Mouse (Mus musculus) embryonic facial prominence, embryonic 11.5 days (tissue): Measurements from ENCODE around the gene Vmn1r17. TPM values are rescaled to one million over a fixed set of nuclear protein-coding genes. Genes with fewer than 3 reads are reported as not detected.
"Not testable (repeated sequence)": the region's sequence is repeated elsewhere in the genome, so short reads cannot be mapped to it uniquely, and the experiment has no call there.

ENCODE experiments used
- ATAC-seq: fragments of 200-750 bp; cut with Nextera tagmentation; replicated peaks from 2 replicates; pipeline ENCODE4 v1.8.0; 2017; ENCODE audit warnings: low read depth; ENCODE audit not compliant: insufficient number of reproducible peaks, low FRiP score, low TSS enrichment
- DNase-seq: peaks from one replicate; pipeline ENCODE4 v3.0.0-alpha.2; 2015; ENCODE audit warnings: low spot score
- H3K27ac ChIP-seq: fragments of 300-500 bp; sonication (generic); replicated peaks from 2 replicates; pipeline ENCODE4 v1.5.1; 2014; ENCODE audit warnings: mild to moderate bottlenecking, low read depth, low read length, control low read depth
- H3K27me3 ChIP-seq: fragments of 300-500 bp; sonication (generic); 2 replicates; pipeline ENCODE4 v1.6.1; 2014; ENCODE audit warnings: mild to moderate bottlenecking, low read length, moderate library complexity, mixed read lengths; ENCODE audit not compliant: control insufficient read depth, insufficient read depth
- H3K36me3 ChIP-seq: fragments of 300-500 bp; sonication (generic); replicated peaks from 2 replicates; pipeline ENCODE4 v1.6.1; 2014; ENCODE audit warnings: low read depth, mild to moderate bottlenecking, low read length, moderate library complexity, mixed read lengths; ENCODE audit not compliant: control insufficient read depth, insufficient read depth
- H3K4me1 ChIP-seq: fragments of 300-500 bp; sonication (generic); 2 replicates; pipeline ENCODE4 v1.6.1; 2014; ENCODE audit warnings: low read length, mixed read lengths; ENCODE audit not compliant: control insufficient read depth, insufficient read depth
- H3K4me2 ChIP-seq: fragments of 300-500 bp; sonication (generic); 2 replicates; pipeline ENCODE4 v1.6.1; 2014; ENCODE audit warnings: low read depth, mild to moderate bottlenecking, control low read depth, low read length, moderate library complexity
- H3K4me3 ChIP-seq: fragments of 300-500 bp; sonication (generic); 2 replicates; pipeline ENCODE4 v1.5.1; 2014; ENCODE audit warnings: low read depth, low read length, control low read depth
- H3K9ac ChIP-seq: fragments of 300-500 bp; sonication (generic); replicated peaks from 2 replicates; pipeline ENCODE4 v1.6.1; 2014; ENCODE audit warnings: mild to moderate bottlenecking, control low read depth, low read length
- H3K9me3 ChIP-seq: fragments of 300-500 bp; sonication (generic); replicated peaks from 2 replicates; pipeline ENCODE4 v1.6.1; 2016; ENCODE audit warnings: mild to moderate bottlenecking, low read length, inconsistent platforms, mixed read lengths; ENCODE audit not compliant: control insufficient read depth
- WGBS: fragments of 180-500 bp; shearing (Covaris S2); extraction: QIAGEN DNeasy Blood & Tissue Kit; methylation state at CpG from one replicate; pipeline ENCODE4 v1.1.7; 2014; 5-methylcytosine and 5-hydroxymethylcytosine counted together
- polyA plus RNA-seq: library from polyadenylated mRNA; unstranded; fragments of >200 nt; fragmentation: Nextera tagmentation; extraction: Ambion mirVana; gene quantifications from 2 replicates; pipeline ENCODE4 v1.2.1, GENCODE M21; 2014

Vmn1r17 gene
- polyA plus RNA-seq: not detected in 2 replicates

DNA sequence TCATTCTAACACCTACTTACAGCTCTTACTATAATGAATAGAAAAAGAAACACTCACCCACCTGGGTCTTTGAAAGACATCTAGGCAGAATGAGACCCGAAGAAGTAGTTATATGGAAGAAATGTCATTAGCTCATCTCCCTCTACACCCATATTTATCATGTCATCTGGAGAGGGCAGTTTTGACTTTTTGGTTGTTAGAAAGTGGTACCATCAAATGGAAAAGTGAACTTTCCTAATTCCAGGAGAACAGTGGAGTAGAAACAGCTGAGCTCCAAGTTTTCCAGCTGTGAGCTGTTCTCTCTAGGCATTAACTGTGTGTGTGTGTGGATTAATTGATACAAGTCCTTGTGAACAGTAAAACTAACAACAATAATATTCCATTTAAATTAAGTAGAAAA, at the start of gene Vmn1r17:
Vmn1r17 (minus strand) TSS at position 101 of the 400 bp plus-strand sequence.
- H3K27me3 ChIP-seq: no peaks in the 10 kb centered on the region

DNA sequence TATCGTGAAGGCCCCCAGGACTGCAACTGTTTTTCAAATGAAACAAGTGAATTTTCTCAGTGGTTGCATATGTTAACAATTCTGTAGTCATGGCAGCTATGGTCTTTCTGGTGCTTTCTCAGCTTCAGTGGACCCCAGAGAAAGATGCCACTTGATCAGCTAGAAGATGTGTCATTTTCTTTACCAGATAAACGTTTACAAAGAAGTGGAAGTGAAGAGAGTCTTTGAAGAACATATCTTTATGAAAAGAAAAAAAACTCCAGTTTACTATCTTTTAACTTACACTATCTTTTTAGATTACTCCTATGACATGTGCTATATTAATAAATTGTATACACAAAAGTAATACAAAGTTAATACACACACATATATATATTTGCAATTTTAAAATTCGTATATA, 40.0 kb upstream of the Vmn1r17 start, which contains the start of gene Vmn1r19:
Vmn1r19 (plus strand) TSS at position 301 of the 400 bp plus-strand sequence.
- not testable (repeated sequence) for H3K4me1 ChIP-seq, H3K9ac ChIP-seq

More for the DNA sequence above, at the start of gene Vmn1r17:
- no peak within 1 kb of the TSS for H3K27ac ChIP-seq
- H3K4me2 ChIP-seq: no peak within 1 kb of the TSS
- DNase-seq (no peak), ATAC-seq (no peak)
- H3K4me3 ChIP-seq: no peak within 1 kb of the TSS
- no peaks in the 10 kb centered on the region for H3K9me3 ChIP-seq
- no peak within 1 kb of the TSS for H3K9ac ChIP-seq
- H3K4me1 ChIP-seq: no peaks in the 10 kb centered on the region
- 89% methylated on average over 1 of the region's 1 CpGs for WGBS
- H3K36me3 ChIP-seq: no peaks in the 10 kb centered on the region

DNA sequence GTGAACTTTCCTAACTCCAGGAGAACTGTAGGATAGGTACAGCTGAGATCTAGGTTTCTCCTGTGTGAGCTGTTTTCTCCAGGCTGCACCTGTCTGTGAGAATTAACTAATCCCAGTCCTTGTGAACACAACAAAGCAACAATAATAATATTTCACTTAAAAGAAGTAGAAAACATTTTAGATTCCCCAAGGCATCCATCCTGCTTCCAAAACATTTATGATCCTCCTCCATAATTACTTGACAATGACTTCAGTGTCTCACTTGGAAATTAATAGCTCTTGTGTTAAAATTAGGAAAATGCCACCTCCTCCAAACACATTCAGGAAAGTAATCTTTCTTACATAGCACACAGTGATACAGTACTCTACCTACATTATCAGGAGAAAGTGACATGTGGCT, 32.2 kb upstream of the Vmn1r17 start, which contains the start of gene Vmn1r18:
Vmn1r18 (minus strand) TSS at position 101 of the 400 bp plus-strand sequence.
- Histone ChIP-seq H3K9me3 (no peaks in the 10 kb centered on the region), H3K27ac (no peak within 1 kb of the TSS), H3K4me3 (no peak within 1 kb of the TSS)

More for the DNA sequence above, 40.0 kb upstream of the Vmn1r17 start, which contains the start of gene Vmn1r19:
- H3K9me3 ChIP-seq, H3K4me2 ChIP-seq, ATAC-seq, DNase-seq, H3K4me3 ChIP-seq, H3K27me3 ChIP-seq, H3K36me3 ChIP-seq, H3K27ac ChIP-seq: not testable (repeated sequence)
- 69% methylated on average over 3 of the region's 3 CpGs for WGBS

DNA sequence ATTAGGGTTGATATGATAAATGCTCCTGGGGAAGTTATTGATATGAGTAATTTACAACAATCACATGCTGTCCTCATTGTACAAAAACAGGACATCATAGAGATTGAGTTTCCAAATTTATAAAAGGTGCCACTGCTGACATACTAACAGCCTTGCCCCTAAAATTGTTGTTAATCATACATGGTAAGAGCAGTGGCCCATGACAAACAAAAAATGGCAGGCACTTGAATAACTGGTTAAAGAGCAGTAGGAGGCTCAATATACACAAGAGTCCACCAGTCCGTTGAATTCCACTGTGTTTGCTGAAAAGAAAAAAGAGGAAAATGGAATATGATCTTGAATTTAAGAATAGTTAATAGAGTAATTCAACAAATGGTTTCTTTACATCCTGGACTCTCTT, 4.0 kb upstream of the Vmn1r17 start:
- H3K27me3 ChIP-seq: no peaks in the 10 kb centered on the region
- no peak overlapping the region for H3K4me3 ChIP-seq
- ATAC-seq (no peak), DNase-seq (no peak)
- H3K4me1 ChIP-seq: no peaks in the 10 kb centered on the region
- no peaks in the 10 kb centered on the region for H3K36me3 ChIP-seq
- WGBS: 75% methylated on average over 1 of the region's 1 CpGs
- no peak overlapping the region for H3K4me2 ChIP-seq
- no peak overlapping the region for H3K9ac ChIP-seq
- no peaks in the 10 kb centered on the region for H3K9me3 ChIP-seq
- no peak overlapping the region for H3K27ac ChIP-seq

More for the DNA sequence above, 32.2 kb upstream of the Vmn1r17 start, which contains the start of gene Vmn1r18:
- ATAC-seq: no peak
- H3K4me2 ChIP-seq: no peak within 1 kb of the TSS
- H3K27me3 ChIP-seq: no peaks in the 10 kb centered on the region
- H3K9ac ChIP-seq: no peak within 1 kb of the TSS
- H3K36me3 ChIP-seq: no peaks in the 10 kb centered on the region
- no peaks in the 10 kb centered on the region for H3K4me1 ChIP-seq
- no peak for DNase-seq

DNA sequence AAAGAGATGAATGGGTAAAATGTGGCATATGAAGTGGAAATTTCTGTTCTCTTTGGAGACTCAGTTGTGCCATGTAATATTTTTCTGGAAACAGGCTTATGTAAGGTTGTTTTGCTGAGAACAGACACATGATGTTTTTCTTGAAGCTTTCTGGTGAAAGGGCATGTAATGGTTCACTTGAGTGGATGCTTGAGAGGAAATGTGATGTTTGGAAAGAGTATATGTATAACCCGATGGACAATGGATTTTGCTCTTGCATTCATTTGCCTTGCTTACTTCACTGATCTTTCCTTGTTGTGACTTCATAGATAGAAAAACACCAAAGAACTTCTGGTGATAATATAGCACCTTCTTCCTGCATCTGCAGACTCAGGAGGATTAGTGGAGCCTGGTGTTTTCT, 2.3 kb upstream of the Vmn1r17 start:
- not testable (repeated sequence) for DNase-seq, H3K4me3 ChIP-seq, H3K9ac ChIP-seq, H3K9me3 ChIP-seq, H3K36me3 ChIP-seq, H3K4me2 ChIP-seq, H3K4me1 ChIP-seq, H3K27me3 ChIP-seq, H3K27ac ChIP-seq, ATAC-seq
- 96% methylated on average over 1 of the region's 1 CpGs for WGBS

DNA sequence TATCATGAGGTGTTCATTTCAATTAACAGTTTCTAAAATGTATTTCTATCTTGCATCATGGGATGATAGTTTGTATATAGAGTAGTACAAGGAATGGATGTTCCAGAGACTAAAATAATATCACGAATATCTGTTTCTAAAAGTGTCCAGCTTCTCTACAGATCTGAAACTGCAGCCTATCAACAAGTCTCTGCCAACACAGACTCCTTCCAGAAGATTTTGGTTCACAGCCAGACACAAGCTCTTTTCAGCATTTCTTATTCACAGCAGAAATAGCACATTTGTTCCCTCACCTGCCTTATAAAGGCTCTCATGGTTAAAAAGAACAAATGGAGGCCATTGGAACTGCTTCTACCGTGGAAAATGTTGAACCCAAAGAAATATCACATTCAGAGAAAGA, 6.7 kb downstream of the Vmn1r17 start:
- Histone ChIP-seq H3K4me1 (no peaks in the 10 kb centered on the region), H3K27ac (no peak overlapping the region), H3K27me3 (no peaks in the 10 kb centered on the region), H3K9ac (no peak overlapping the region), H3K4me2 (no peak overlapping the region), H3K36me3 (no peaks in the 10 kb centered on the region), H3K4me3 (no peak overlapping the region), H3K9me3 (no peaks in the 10 kb centered on the region)
- no peak for DNase-seq
- ATAC-seq: no peak
- WGBS: 79% methylated on average over 2 of the region's 2 CpGs

DNA sequence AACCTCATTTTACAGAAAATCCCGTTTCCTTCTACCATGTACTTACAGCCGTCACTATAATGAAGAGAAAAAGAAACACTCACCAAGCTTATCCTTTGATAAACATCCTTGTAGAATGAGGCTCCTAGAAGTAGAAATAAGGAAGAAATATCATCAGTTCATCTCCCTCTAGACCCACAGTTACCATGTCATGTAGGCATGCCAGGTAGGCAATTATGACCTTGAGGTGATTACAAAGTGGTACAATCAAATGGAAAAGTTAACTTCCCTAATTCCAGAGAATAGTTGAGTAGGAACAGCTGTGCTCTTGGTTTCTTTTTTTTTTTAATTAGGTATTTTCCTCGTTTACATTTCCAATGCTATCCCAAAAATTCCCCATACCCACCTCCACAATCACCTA, 34.1 kb downstream of the Vmn1r17 start, which contains the start of gene Vmn1r16:
Vmn1r16 (minus strand) TSS at position 101 of the 400 bp plus-strand sequence.
- Histone ChIP-seq H3K27me3 (no peaks in the 10 kb centered on the region), H3K36me3 (no peaks in the 10 kb centered on the region), H3K9me3 (no peaks in the 10 kb centered on the region), H3K4me3 (no peak within 1 kb of the TSS), H3K9ac (no peak within 1 kb of the TSS), H3K4me2 (no peak within 1 kb of the TSS), H3K4me1 (no peaks in the 10 kb centered on the region), H3K27ac (no peak within 1 kb of the TSS)
- WGBS: 81% methylated on average over 3 of the region's 3 CpGs
- ATAC-seq (no peak), DNase-seq (no peak)

DNA sequence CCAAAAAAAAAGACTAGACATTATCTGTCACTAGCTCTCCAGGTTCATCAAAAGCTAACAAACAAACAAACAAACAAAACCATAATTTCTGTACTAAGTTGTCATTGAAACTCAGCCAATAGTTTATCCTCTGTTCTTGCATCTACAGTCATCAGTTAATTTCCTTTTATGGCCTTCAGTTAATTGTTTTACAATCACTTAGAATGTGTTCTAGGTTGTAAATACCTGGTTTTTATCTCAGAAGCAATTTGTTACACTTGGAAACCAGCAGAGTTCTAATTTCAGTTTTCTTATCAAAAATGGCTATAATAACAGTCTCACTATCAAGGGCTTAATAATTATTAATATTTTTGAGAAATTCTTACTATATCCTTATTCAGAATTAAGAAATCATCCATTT, 37.4 kb downstream of the Vmn1r17 start:
- ATAC-seq: no peak
- Histone ChIP-seq H3K4me1 (no peaks in the 10 kb centered on the region), H3K36me3 (no peaks in the 10 kb centered on the region), H3K4me3 (no peak overlapping the region), H3K4me2 (no peak overlapping the region), H3K9ac (no peak overlapping the region), H3K9me3 (no peaks in the 10 kb centered on the region), H3K27ac (no peak overlapping the region), H3K27me3 (no peaks in the 10 kb centered on the region)
- DNase-seq: no peak
